Mouse (Mus musculus) erythroblast, embryonic 14.5 days (primary cell): ENCODE data around the gene Sec61g.
"Not testable (repeated sequence)": the region's sequence is repeated elsewhere in the genome, so short reads cannot be mapped to it uniquely, and the experiment has no call there.

Experiments
- GATA1 ChIP-seq: IDR thresholded peaks from 2 replicates; pipeline ENCODE4 v1.6.1; 2012; ENCODE audit warnings: low read length, inconsistent platforms, mixed read lengths
- TAL1 ChIP-seq: IDR thresholded peaks from 3 replicates; pipeline ENCODE4 v1.6.1; 2012; ENCODE audit warnings: low read length, inconsistent platforms, mixed read lengths

DNA sequence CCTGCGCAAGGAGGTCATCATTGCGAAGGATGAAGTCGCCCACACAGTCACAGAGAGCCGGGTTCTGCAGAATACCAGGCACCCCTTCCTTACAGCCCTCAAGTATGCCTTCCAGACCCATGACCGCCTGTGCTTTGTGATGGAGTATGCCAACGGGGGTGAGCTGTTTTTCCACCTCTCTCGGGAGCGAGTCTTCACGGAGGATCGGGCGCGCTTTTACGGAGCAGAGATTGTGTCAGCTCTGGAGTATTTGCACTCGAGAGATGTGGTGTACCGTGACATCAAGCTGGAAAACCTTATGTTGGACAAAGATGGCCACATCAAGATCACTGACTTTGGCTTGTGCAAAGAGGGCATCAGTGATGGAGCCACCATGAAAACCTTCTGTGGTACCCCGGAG, 6.8 kb upstream of the Sec61g start:
- TF ChIP-seq GATA1, TAL1: not testable (repeated sequence)
